Mouse (Mus musculus) gastrocnemius, postnatal 10 days (tissue): ENCODE data around the gene Plcl2. TPM values are rescaled to one million over a fixed set of nuclear protein-coding genes. Genes with fewer than 3 reads are reported as not detected.
"Not testable (repeated sequence)": the region's sequence is repeated elsewhere in the genome, so short reads cannot be mapped to it uniquely, and the experiment has no call there.

ENCODE experiments used
- DNase-seq: peaks from one replicate; pipeline ENCODE4 v3.0.0; 2021; ENCODE audit warnings: mixed read lengths
- total RNA-seq, 2 experiments: library from RNA; stranded (reverse); gene quantifications; 2 replicates each; pipeline ENCODE4 v1.2.3; 2021

Gene Plcl2
- total RNA-seq, 2 experiments from 2014 or later, result 37.7 to 38.2 TPM

- DNase-seq, result no peak
Observed at GRCm38 (mm10) chr17:50625584-50625983, 116.4 kb downstream of the Plcl2 start.

- no peak for DNase-seq
Observed at GRCm38 (mm10) chr17:50627658-50628057, 118.5 kb downstream of the Plcl2 start.

GRCm38 (mm10) chr17:50628716-50629115, 119.5 kb downstream of the Plcl2 start:
- DNase-seq, result no peak

GRCm38 (mm10) chr17:50630992-50631391, 121.8 kb downstream of the Plcl2 start:
- not testable (repeated sequence) for DNase-seq

GRCm38 (mm10) chr17:50634008-50634871, 125.0 kb downstream of the Plcl2 start:
- no peak for DNase-seq

GRCm38 (mm10) chr17:50635961-50636585, 126.9 kb downstream of the Plcl2 start:
- no peak for DNase-seq

GRCm38 (mm10) chr17:50638791-50639190, 129.6 kb downstream of the Plcl2 start:
- DNase-seq, result no peak

- no peak for DNase-seq
Observed at GRCm38 (mm10) chr17:50641076-50641610, 131.9 kb downstream of the Plcl2 start.

- no peak for DNase-seq
Observed at GRCm38 (mm10) chr17:50641879-50642278, 132.7 kb downstream of the Plcl2 start.

- DNase-seq, result no peak
Observed at GRCm38 (mm10) chr17:50643356-50643755, 134.2 kb downstream of the Plcl2 start.

GRCm38 (mm10) chr17:50643989-50644388, 134.8 kb downstream of the Plcl2 start:
- DNase-seq, result no peak

GRCm38 (mm10) chr17:50648141-50648540, 138.9 kb downstream of the Plcl2 start:
- not testable (repeated sequence) for DNase-seq

GRCm38 (mm10) chr17:50648757-50649419, 139.7 kb downstream of the Plcl2 start:
- DNase-seq, result no peak

GRCm38 (mm10) chr17:50650535-50651223, 141.5 kb downstream of the Plcl2 start:
- DNase-seq, result no peak

GRCm38 (mm10) chr17:50654741-50655415, 145.7 kb downstream of the Plcl2 start:
- no peak for DNase-seq

GRCm38 (mm10) chr17:50655416-50655776, 146.2 kb downstream of the Plcl2 start:
- peak; percentile 23 for DNase-seq

- no peak for DNase-seq
Observed at GRCm38 (mm10) chr17:50657321-50657720, 148.1 kb downstream of the Plcl2 start.

GRCm38 (mm10) chr17:50658901-50659300, 149.7 kb downstream of the Plcl2 start:
- no peak for DNase-seq

- no peak for DNase-seq
Observed at GRCm38 (mm10) chr17:50667596-50667995, 158.4 kb downstream of the Plcl2 start.

GRCm38 (mm10) chr17:50668681-50669208, 159.5 kb downstream of the Plcl2 start:
- no peak for DNase-seq

- DNase-seq, result no peak
Observed at GRCm38 (mm10) chr17:50671416-50671815, 162.2 kb downstream of the Plcl2 start.
